Mouse (Mus musculus): ENCODE data around the gene Scn4a. TPM values are rescaled to one million over a fixed set of nuclear protein-coding genes. Genes with fewer than 3 reads are reported as not detected.

Gene Scn4a
- 0.23 TPM for polyA plus RNA-seq (2014; fragmentation: Illumina TruSeq; extraction: RNeasy Lipid Tissue Mini Kit (QIAGEN cat#74804); ENCODE audit: low read depth, low replicate concordance)

DNA sequence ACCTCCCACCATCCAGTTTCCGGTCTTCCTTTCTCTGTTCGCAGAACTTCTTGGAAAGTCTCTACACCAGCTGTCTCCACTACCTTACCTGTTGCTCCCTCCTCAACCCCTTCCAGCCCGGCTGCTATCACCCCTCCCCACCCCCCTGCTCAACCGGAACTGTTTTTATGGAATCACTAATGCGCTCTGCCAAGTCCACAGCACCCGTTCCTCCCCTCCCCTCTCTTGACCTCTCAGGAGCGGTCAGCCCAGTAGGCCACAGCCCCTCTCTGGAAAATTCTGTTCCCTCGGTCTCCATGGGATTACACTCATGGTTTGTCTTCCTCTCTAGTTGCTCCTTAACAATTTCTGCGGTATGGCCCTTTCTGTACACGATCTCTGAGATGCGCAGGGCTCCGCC lies at the start of gene Scn4a:
Gene Scn4a, minus strand, starts transcription at position 101 of the 400 bp plus-strand sequence.

DNA sequence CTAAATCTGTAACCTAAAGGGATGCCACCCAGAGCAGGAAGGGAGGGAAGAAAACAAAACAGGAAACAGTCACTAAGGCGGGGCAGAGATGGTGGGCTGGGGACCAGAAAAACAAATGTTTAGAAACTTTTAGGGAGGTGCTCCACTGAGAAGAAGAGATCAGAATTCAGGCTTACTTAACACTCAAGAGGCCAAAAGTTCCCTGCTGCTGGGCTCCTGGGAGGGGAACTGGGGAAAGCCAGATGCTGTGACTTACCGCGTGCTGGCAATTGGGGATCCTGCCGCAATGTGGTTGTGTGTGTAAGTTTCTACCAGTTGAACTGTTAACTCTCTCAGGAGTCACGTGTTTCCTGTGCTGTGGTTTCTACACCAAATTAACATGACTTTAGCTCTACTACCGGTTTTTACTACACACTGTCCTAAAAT lies 34.7 kb upstream of the Scn4a start, which contains the start of gene Icam2:
Gene Icam2, minus strand, starts transcription at position 285 of the 426 bp plus-strand sequence.

DNA sequence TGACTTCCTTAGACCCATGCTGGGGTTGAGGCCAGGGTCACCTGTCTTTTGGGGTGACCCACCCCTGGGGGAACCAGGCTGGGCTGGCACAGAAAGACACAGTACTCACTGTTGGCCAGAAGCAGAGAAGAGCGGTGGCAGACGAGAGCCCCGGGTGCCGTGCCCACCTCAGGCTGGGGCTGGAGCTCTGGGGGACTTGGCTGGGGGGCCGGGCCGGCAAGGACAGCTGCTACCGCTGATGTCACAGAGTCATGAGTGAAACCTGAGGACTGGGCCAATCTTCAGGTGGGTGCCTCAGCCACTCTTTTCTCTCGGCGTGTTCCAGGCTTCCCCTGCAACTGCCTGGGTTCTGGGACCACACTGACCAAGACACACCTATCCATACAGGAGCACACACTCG lies 12.3 kb upstream of the Scn4a start, which contains the start of gene Prr29:
Gene Prr29, plus strand, starts transcription at position 107 of the 400 bp plus-strand sequence.

DNA sequence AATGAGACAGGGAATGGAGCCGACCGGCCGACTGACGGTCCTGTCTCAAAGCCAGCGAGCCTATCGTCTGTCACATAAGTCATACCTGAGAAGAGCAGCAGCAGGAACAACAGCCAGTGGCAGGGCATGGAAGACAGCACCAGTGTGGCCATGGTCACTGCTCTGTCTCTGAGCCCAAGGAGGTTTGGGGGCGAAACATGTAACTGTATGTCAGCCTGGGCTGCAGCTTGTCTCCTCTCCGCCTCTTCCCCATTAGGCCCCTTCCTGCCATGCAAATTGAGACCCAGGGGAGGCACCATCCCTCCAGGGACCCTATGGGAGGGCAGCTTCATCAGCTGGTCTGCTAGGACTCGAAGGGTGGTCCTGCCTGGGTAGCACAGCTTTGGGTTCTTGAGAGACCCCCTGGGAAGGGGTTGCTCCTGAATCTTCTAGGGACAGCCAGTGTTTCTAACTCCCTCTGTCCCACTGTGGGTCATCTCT lies 38.7 kb downstream of the Scn4a start, which contains the start of gene Cd79b:
Gene Cd79b, minus strand, starts transcription at position 430 of the 480 bp plus-strand sequence.

DNA sequence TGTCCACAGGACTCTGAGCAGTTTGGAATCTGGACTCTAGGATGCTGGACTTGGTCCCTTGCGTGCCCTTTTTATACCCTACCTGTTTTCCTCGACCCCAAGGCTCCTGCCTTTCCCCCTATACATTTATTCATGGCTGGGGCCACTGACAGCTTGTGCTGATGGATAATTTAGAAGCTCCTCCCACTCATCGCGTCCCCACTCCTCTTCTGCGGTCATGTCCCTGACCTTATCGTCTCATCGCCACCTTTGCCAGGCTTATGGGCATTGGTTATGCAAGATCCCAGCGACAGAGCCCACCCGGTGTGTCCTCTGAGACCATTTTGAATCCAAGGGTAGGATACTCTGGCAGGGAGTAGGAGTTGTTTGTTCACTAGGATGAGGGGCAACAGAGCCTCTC lies 51.3 kb downstream of the Scn4a start, which contains the start of gene Gh:
Gene Gh, minus strand, starts transcription at position 101 of the 400 bp plus-strand sequence.

DNA sequence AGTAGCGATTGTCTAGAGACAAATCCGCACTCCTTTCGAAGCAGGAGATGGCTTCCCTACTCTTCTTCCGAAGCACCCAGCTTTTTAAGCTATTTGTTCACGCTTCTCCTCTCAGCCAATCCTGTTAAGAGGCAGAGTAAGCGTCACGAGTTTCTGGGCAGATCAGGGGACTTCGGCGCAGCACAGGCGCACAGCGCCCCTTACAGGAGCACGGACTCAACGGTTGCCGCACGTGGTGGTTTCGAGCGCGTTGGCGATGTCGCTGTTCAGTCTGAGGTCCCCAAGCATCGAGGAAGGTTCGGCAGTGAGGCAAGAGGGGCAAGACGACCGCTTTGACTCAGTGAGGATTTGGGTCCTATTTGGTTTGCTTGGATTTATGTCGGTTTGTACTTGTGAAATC lies 76.6 kb downstream of the Scn4a start, which contains the start of gene Tcam1:
Gene Tcam1, plus strand, starts transcription at position 219 of the 400 bp plus-strand sequence.

DNA sequence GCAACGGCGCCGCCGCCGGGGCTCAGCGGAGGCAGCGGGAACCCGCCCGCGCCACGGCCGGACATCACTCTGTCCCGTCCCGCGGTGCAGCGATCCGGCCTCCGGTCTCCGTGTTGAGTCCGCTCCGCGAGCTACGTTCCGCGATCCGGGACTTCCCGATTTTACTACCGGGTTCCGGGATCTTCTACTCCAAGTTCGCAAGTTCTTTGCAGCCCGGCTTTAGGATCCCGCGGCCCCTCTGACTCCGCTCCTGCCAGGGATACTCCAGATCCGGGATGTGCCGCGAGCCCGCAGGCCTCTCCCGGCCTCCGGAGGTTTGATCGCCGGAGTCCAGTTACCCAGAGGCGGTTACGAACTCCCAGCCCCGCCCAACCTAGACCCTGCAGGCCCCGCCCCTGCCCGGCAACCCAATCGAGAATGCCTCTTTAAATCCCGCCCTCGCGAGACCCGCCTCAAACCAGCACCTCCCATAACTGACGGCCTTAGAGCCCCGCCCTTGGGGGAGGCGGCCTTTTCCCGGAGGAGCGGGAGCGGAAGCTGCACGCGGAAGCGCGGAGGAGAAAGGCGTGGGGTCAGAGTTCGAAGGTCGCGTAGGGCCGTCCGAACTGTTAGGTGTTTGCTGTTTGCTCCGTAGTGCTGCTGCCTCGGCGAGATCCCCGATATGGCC lies 80.3 kb downstream of the Scn4a start, which contains the start of gene Smarcd2:
Gene Smarcd2, minus strand, starts transcription at position 329 of the 667 bp plus-strand sequence.

Other genes starting within 250 kb of the Scn4a start
- not detected for gene Gm10840, start 192.4 kb downstream of the Scn4a start, polyA plus RNA-seq (2014; fragmentation: Illumina TruSeq; extraction: RNeasy Lipid Tissue Mini Kit (QIAGEN cat#74804); ENCODE audit: low read depth, low replicate concordance)
- 2.2 TPM for gene Limd2, start 192.4 kb downstream of the Scn4a start, polyA plus RNA-seq (2014; fragmentation: Illumina TruSeq; extraction: RNeasy Lipid Tissue Mini Kit (QIAGEN cat#74804); ENCODE audit: low read depth, low replicate concordance)
- 8.9 TPM for gene Strada, start 151.1 kb downstream of the Scn4a start, polyA plus RNA-seq (2014; fragmentation: Illumina TruSeq; extraction: RNeasy Lipid Tissue Mini Kit (QIAGEN cat#74804); ENCODE audit: low read depth, low replicate concordance)
- 267 TPM for gene Ccdc47, start 136.9 kb downstream of the Scn4a start, polyA plus RNA-seq (2014; fragmentation: Illumina TruSeq; extraction: RNeasy Lipid Tissue Mini Kit (QIAGEN cat#74804); ENCODE audit: low read depth, low replicate concordance)
- 65.4 TPM for gene Ddx42, start 136.4 kb downstream of the Scn4a start, polyA plus RNA-seq (2014; fragmentation: Illumina TruSeq; extraction: RNeasy Lipid Tissue Mini Kit (QIAGEN cat#74804); ENCODE audit: low read depth, low replicate concordance)
- 20.9 TPM for gene Ftsj3, start 97.2 kb downstream of the Scn4a start, polyA plus RNA-seq (2014; fragmentation: Illumina TruSeq; extraction: RNeasy Lipid Tissue Mini Kit (QIAGEN cat#74804); ENCODE audit: low read depth, low replicate concordance)
- 33.4 TPM for gene Psmc5, start 97.1 kb downstream of the Scn4a start, polyA plus RNA-seq (2014; fragmentation: Illumina TruSeq; extraction: RNeasy Lipid Tissue Mini Kit (QIAGEN cat#74804); ENCODE audit: low read depth, low replicate concordance)
- gene Smarcd2, start 80.3 kb downstream of the Scn4a start, polyA plus RNA-seq (2014; fragmentation: Illumina TruSeq; extraction: RNeasy Lipid Tissue Mini Kit (QIAGEN cat#74804); ENCODE audit: low read depth, low replicate concordance) = 13.2 TPM
- not detected for gene Tcam1, start 76.6 kb downstream of the Scn4a start, polyA plus RNA-seq (2014; fragmentation: Illumina TruSeq; extraction: RNeasy Lipid Tissue Mini Kit (QIAGEN cat#74804); ENCODE audit: low read depth, low replicate concordance)
- not detected for gene Gh, start 51.4 kb downstream of the Scn4a start, polyA plus RNA-seq (2014; fragmentation: Illumina TruSeq; extraction: RNeasy Lipid Tissue Mini Kit (QIAGEN cat#74804); ENCODE audit: low read depth, low replicate concordance)
- gene Cd79b, start 38.5 kb downstream of the Scn4a start, polyA plus RNA-seq (2014; fragmentation: Illumina TruSeq; extraction: RNeasy Lipid Tissue Mini Kit (QIAGEN cat#74804); ENCODE audit: low read depth, low replicate concordance) = not detected
- not detected for gene Prr29, start 12.2 kb upstream of the Scn4a start, polyA plus RNA-seq (2014; fragmentation: Illumina TruSeq; extraction: RNeasy Lipid Tissue Mini Kit (QIAGEN cat#74804); ENCODE audit: low read depth, low replicate concordance)
- 6.2 TPM for gene Icam2, start 34.8 kb upstream of the Scn4a start, polyA plus RNA-seq (2014; fragmentation: Illumina TruSeq; extraction: RNeasy Lipid Tissue Mini Kit (QIAGEN cat#74804); ENCODE audit: low read depth, low replicate concordance)
- gene Ern1, start 134.6 kb upstream of the Scn4a start, polyA plus RNA-seq (2014; fragmentation: Illumina TruSeq; extraction: RNeasy Lipid Tissue Mini Kit (QIAGEN cat#74804); ENCODE audit: low read depth, low replicate concordance) = 120 TPM

All from adrenal gland, adult 10 weeks (tissue).